Mouse (Mus musculus) myocyte (in vitro differentiated cells): Measurements from ENCODE around the gene Fam78b.

ENCODE experiments used
- MAX ChIP-seq: IDR thresholded peaks from one replicate; pipeline ENCODE4 v1.6.1; 2011; ENCODE audit warnings: low read depth, mild to moderate bottlenecking, control low read depth
- POLR2A ChIP-seq: IDR thresholded peaks from one replicate; pipeline ENCODE4 v1.6.1; 2011; ENCODE audit warnings: low read depth, mild to moderate bottlenecking, control low read depth, moderate library complexity; ENCODE audit not compliant: insufficient read length
- POLR2AphosphoS2 ChIP-seq: IDR thresholded peaks from one replicate; pipeline ENCODE4 v1.6.1; 2011; ENCODE audit warnings: low read depth, control low read depth; ENCODE audit not compliant: insufficient read length

DNA sequence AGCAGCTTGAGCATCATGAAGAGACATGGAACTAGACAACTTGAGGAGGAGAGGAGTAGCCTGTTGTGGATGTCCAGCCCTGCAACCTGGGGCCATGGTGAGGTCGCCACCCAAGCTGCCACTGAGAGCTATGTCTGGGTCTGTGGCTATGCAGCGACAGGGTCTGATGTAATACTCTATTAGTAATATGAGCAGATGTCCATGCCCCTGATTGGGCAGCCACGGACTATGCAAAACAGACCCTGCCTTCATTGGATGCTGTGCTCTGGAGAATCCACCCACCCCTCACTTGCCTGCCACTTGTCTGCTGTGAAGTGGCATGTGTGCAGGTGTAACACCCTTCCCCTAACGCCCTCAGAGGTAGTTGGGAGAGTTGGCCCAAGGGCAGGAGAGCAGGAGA lies 125.1 kb downstream of the Fam78b start:
- TF ChIP-seq POLR2A = no peak
- no peak for TF ChIP-seq MAX
- TF ChIP-seq POLR2AphosphoS2 = no peak
